Mouse (Mus musculus) MEL (cell line): ENCODE data around the gene Rpl14.

Source experiments
- CTCF ChIP-seq, 3 experiments: IDR thresholded peaks in 2 of 3; conservative IDR thresholded peaks in 1 of 3; 2 replicates each; pipeline ENCODE4 v1.5.1; 2011 to 2012; ENCODE audit warnings: low read length in 3 of 3, low read depth in 2 of 3, mild to moderate bottlenecking in 2 of 3, improper control_type of control experiment in 1 of 3, inconsistent platforms in 1 of 3, mixed read lengths in 1 of 3, moderate library complexity in 1 of 3; ENCODE audit not compliant: control insufficient read depth in 1 of 3, insufficient read depth in 1 of 3, poor library complexity in 1 of 3, severe bottlenecking in 1 of 3
- ELF1 ChIP-seq: IDR thresholded peaks from 2 replicates; pipeline ENCODE4 v1.6.1; 2014; ENCODE audit warnings: low read depth, mild to moderate bottlenecking, inconsistent platforms, low read length, improper control_type of control experiment, moderate library complexity
- HCFC1 ChIP-seq: IDR thresholded peaks from 2 replicates; pipeline ENCODE4 v1.6.1; 2012; ENCODE audit warnings: low read depth, mild to moderate bottlenecking, inconsistent platforms, low read length, improper control_type of control experiment, moderate library complexity
- NELFE ChIP-seq: IDR thresholded peaks from 2 replicates; pipeline ENCODE4 v1.6.1; 2011; ENCODE audit warnings: low read depth, low read length, improper control_type of control experiment
- POLR2A ChIP-seq, 2 experiments: IDR thresholded peaks; 2 replicates each; pipeline ENCODE4 v1.6.1; 2011 to 2012; ENCODE audit warnings: low read length in 2 of 2, mild to moderate bottlenecking in 2 of 2, control low read depth in 1 of 2, improper control_type of control experiment in 1 of 2, low read depth in 1 of 2, moderate library complexity in 1 of 2; ENCODE audit not compliant: control insufficient read depth in 1 of 2, insufficient read depth in 1 of 2, poor library complexity in 1 of 2
- POLR2AphosphoS5 ChIP-seq: IDR thresholded peaks from 2 replicates; pipeline ENCODE4 v1.6.1; 2012; ENCODE audit warnings: low read depth, borderline replicate concordance, mild to moderate bottlenecking, inconsistent platforms, low read length, moderate library complexity, mixed read lengths
- RAD21 ChIP-seq: IDR thresholded peaks from 2 replicates; pipeline ENCODE4 v1.6.1; 2011; ENCODE audit warnings: mild to moderate bottlenecking, low read depth, low read length, improper control_type of control experiment
- USF2 ChIP-seq, 2 experiments: IDR thresholded peaks; 2 replicates each; pipeline ENCODE4 v1.6.1; 2011 to 2012; ENCODE audit warnings: improper control_type of control experiment in 2 of 2, low read length in 2 of 2, borderline replicate concordance in 1 of 2, inconsistent platforms in 1 of 2, low read depth in 1 of 2, mild to moderate bottlenecking in 1 of 2; ENCODE audit not compliant: insufficient read depth in 1 of 2
- ZC3H11A ChIP-seq: IDR thresholded peaks from 2 replicates; pipeline ENCODE4 v1.6.1; 2012; ENCODE audit warnings: low read depth, mild to moderate bottlenecking, inconsistent platforms, low read length, improper control_type of control experiment
- ZNF384 ChIP-seq: IDR thresholded peaks from 2 replicates; pipeline ENCODE4 v1.6.1; 2012; ENCODE audit warnings: low read depth, mild to moderate bottlenecking, inconsistent platforms, low read length, improper control_type of control experiment

DNA sequence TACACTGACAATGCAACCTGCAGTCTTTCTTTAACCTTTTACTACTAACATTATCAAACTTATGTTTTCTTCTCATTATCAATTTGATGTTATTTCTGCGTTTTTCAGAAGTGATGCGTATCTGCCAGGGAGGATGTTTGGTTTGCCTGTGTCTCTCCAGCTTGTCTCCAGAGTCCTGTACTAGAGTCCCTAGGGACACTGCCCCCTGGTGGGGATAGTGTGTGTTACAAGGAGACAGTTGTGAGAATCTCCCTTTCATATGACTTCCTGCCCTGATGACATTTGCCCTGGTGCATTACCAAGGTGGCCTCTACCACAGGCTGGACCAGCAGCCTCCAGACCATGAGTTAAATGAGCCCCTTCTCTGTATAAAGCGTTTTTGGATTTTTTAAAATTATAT lies 15.3 kb downstream of the Rpl14 start:
- TF ChIP-seq CTCF (IDR thresholded peaks at IDR 0.05 in 2 of 3, conservative IDR thresholded peaks at IDR 0.05 in 1 of 3; ENCODE audit: control insufficient read depth in 1 of 3, insufficient read depth in 1 of 3, low read depth in 2 of 3, low read length in 3 of 3, poor library complexity in 1 of 3, severe bottlenecking in 1 of 3) (peak; percentile 76 to 93 (median 86)), HCFC1 (no peak), ZNF384 (no peak), ZC3H11A (no peak), POLR2A (IDR thresholded peaks at IDR 0.05; ENCODE audit: control insufficient read depth in 1 of 2, insufficient read depth in 1 of 2, low read depth in 1 of 2, low read length in 2 of 2, poor library complexity in 1 of 2) (no peak), RAD21 (peak; percentile 54), USF2 (IDR thresholded peaks at IDR 0.05; ENCODE audit: borderline replicate concordance in 1 of 2, insufficient read depth in 1 of 2, low read depth in 1 of 2, low read length in 2 of 2) (no peak), POLR2AphosphoS5 (no peak), NELFE (no peak), ELF1 (no peak)
